Mouse (Mus musculus): ENCODE measurements around the gene Arhgef15. TPM values are rescaled to one million over a fixed set of nuclear protein-coding genes. Genes with fewer than 3 reads are reported as not detected.

Arhgef15 gene
- total RNA-seq, 2 experiments from 2014 or later, result 6.9 to 7.8 TPM

DNA sequence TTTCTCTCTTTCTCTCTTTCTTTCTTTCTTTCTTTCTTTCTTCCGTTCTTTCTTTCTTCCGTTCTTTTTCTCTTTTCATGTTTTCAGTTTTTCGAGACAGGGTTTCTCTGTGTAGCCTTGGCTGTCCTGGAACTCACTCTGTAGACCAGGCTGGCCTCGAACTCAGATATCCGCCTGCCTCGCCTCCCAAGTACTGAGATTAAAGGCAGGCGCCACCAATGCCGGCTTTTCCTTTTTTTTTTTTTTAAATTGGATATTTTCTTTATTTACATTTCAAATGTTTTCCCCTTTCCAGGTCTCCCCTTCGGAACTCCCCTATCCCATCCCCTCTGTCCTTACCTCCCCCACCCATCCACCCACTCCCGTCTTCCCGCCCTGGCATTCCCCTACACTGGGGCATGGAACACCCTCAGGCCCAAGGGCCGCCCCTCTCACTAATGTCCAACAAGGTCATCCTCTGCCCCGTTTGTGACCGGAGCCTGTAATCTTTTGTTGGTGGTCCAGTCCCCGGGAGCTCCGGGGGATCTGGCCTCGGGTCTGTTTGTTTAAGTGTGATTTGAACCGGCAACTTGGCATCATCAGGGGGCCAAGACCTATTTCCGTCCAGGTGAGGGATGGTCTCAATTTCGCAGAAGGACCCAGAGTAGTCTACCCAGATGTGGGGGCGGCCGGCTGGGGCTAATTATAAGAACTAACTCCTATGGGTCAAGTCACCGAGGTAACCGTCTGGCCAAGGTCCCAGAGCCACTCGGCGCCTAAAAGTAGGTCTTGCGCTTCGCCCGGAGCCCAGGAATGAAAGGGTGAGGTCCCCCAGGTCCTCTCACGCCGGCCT, 56.5 kb downstream of the Arhgef15 start:
- DNase-seq, result no peak
- intact Hi-C loops (cut with DNase I), result loop anchor here (10.0 kb wide), 1 partner anchor 224 kb away; the partner anchor contains the start of genes 9130213A22Rik, Aloxe3 and Hes7

DNA sequence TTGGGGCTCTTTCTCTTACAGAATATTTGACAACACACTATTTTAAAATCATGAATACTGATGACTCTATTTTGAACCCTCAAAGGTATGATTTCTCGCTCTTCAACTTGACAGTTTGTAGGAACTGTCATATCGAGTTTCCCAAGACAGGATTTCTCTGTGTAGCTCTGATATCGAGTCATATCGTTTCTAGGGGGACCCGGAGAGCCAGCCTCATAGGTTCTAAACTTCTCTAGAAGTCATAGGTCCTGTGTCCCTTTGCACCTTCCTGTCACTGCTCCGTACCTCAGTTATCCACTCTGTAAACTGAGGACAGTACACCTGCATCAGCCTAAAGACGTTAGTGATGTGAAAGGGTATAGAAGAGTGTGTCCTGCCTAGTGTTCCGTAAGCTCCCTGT, 57.5 kb downstream of the Arhgef15 start:
- no peak for DNase-seq
- intact Hi-C loops (cut with DNase I), result loop anchor here (10.0 kb wide), 1 partner anchor 225 kb away; the partner anchor contains the start of genes 9130213A22Rik, Aloxe3 and Hes7

DNA sequence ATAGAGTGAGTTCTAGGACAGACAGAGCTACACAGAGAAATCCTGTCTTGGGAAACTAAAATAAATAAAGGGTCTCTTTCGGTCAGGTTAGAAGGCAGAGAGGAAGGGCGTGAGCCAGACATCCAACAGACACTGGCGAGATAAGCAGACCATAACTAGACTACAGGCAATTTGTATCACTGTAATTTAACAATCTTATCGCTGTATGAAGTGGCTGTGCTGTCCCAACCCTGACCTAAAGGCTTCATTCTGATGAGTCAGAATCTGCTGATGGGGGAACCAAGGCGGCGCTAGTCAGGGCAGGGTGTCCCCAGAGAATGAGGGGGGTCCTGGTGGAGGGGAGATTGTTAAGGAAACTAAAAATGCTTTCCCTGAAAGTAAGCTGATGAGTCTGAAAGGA, 58.5 kb downstream of the Arhgef15 start:
- DNase-seq, result no peak
- intact Hi-C loops (cut with DNase I), result no loop called here

DNA sequence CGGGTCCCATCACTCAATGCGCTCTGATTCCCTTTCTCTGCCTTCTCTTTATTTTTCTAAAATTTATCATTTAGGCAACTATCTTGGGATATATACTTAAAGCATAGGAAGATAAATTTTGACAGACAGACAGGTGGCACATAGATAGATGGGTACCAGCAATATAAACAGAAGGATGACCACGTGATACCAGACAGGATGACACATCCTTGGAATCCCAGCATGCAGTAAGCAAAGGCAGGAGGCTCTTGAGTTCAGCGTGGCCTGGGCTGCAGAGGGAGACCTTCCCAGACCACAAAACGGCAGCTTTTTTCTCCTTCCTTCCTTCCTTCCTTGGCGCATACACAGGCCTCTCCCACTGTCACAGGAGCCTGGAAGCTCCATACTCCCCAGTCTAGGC, 59.4 kb downstream of the Arhgef15 start:
- intact Hi-C loops (cut with DNase I), result no loop called here
- no peak for DNase-seq

DNA sequence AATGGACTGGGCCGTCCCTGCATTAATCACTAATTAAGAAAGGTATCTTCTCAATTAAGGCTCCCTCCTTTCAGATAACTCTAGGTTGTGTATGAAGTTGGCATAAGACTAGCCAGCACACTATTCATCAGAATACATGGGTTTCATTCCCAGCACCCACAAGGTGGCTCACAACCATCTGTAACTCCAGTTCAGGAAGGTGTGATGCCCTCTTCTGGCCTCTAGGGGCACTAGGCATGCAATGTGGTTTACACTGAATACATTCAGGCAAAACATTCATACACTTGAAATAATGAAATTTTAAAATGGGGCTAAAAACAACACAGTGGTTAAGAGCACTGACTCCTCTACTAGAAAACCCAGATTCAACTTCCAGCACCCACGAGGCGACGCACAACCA, 60.2 kb downstream of the Arhgef15 start:
- DNase-seq, result no peak
- intact Hi-C loops (cut with DNase I), result no loop called here

DNA sequence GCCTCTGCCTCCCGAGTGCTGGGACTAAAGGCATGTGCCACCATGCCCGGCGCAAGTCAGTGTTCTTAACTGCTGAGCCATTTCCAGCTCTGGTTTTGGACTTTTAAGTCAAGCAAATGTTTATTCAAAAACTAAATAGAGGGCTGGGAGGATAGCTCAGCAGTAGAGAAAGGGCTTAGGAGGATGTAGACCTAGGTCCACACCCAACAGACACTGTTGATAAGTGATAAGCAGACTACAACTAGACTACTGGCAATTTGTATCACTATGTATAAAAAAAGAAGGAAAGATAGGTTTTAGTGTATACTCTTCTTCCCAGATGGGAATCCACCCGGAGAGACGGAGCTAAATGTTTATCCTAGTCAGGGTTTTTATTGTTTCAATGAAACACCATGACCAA, 61.0 kb downstream of the Arhgef15 start:
- intact Hi-C loops (cut with DNase I), result no loop called here
- no peak for DNase-seq

DNA sequence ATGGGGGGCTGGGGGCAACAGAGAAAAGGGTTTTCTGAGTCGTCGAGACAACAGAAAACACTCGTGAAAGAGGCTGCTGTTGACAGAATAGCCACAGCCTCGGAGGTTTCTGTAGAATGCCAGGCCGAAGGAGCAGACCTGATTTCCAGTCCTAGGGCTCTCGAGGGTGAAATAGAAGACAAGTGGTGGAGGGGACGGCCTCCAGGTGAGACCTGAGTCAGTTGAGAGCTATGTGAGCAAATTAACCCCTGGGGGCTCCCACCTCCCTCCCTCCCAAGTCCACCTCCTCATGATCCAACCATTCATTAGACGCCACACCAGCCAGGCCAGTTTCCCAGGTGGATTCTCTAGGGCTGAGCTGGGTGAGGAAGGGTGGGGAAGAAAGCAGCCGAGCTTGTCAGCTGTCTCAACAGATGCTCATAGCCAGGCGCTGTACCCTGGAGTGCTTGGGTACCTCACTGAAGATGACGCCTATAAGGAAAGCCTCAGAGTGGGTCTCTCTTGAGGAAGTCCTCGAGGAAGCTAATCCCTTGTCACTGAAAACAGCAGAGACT, 63.3 kb downstream of the Arhgef15 start:
- intact Hi-C loops (cut with DNase I), result no loop called here
- no peak for DNase-seq

Small RNAs within 50 kb of the gene (microRNA-seq; reads per million reads assigned to microRNA genes)
- gene Mir3062, result 0 to 0.36 reads per million in 2 experiments

Other genes starting within 250 kb of the Arhgef15 start
- 10 to 100 TPM; 70.0 to 81.9 TPM for gene Ndel1, start 85.6 kb downstream of the Arhgef15 start, total RNA-seq (2021)
- not detected for gene Rnf222, start 68.9 kb downstream of the Arhgef15 start, total RNA-seq (2021)
- gene Rpl26, start 55.9 kb downstream of the Arhgef15 start, total RNA-seq (2021), result 100 to 1,000 TPM; 536 to 627 TPM
- not detected for gene Odf4, start 30.4 kb downstream of the Arhgef15 start, total RNA-seq (2021)
- gene Slc25a35, start 10.7 kb upstream of the Arhgef15 start, total RNA-seq (2021), result 1 to 10 TPM; 3.4 to 3.5 TPM
- 10 to 100 TPM; 58.7 to 65.4 TPM for gene Rangrf, start 17.7 kb upstream of the Arhgef15 start, total RNA-seq (2021)
- 1 to 10 TPM; 5.1 to 6.6 TPM for gene Pfas, start 51.0 kb upstream of the Arhgef15 start, total RNA-seq (2021)
- 10 to 100 TPM in 1 of 2 experiments, 1 to 10 TPM in 1; 9.6 to 10.9 TPM for gene Ctc1, start 58.4 kb upstream of the Arhgef15 start, total RNA-seq (2021)
- gene Aurkb, start 88.2 kb upstream of the Arhgef15 start, total RNA-seq (2021), result 1 to 10 TPM in 1 of 2 experiments, under 1 TPM in 1; 0.51 to 1.1 TPM
- gene Borcs6, start 102.2 kb upstream of the Arhgef15 start, total RNA-seq (2021), result 10 to 100 TPM; 17.4 to 18.8 TPM
- gene Tmem107, start 113.3 kb upstream of the Arhgef15 start, total RNA-seq (2021), result 1 to 10 TPM; 3.4 TPM
- 10 to 100 TPM; 26.7 to 38.1 TPM for gene Vamp2, start 131.0 kb upstream of the Arhgef15 start, total RNA-seq (2021)
- 10 to 100 TPM; 60.9 to 89.0 TPM for gene Per1, start 137.7 kb upstream of the Arhgef15 start, total RNA-seq (2021)
- gene Hes7, start 162.9 kb upstream of the Arhgef15 start, total RNA-seq (2021), result not detected
- not detected for gene 9130213A22Rik, start 165.1 kb upstream of the Arhgef15 start, total RNA-seq (2021)
- gene Aloxe3, start 168.4 kb upstream of the Arhgef15 start, total RNA-seq (2021), result not detected
- not detected for gene Alox12b, start 199.5 kb upstream of the Arhgef15 start, total RNA-seq (2021)
- not detected for gene Alox8, start 240.4 kb upstream of the Arhgef15 start, total RNA-seq (2021)